Mouse (Mus musculus) fibroblast of lung, adult 2 months (primary cell): Measurements from ENCODE around the gene A830005F24Rik.
"Not testable (repeated sequence)": the region's sequence is repeated elsewhere in the genome, so short reads cannot be mapped to it uniquely, and the experiment has no call there.

Experiments
- DNase-seq: peaks from one replicate; pipeline ENCODE4 v3.0.0-alpha.2; 2011; ENCODE audit warnings: low read depth

A830005F24Rik gene

GRCm38 (mm10) chr13:48513003-48513929, at the start of gene A830005F24Rik, which contains the start of gene Zfp169:
Gene A830005F24Rik (plus strand): TSS chr13:48513570.
Gene Zfp169 (minus strand): TSS chr13:48513451.
- DNase-seq = peak; percentile 71

- DNase-seq = peak; percentile 35
Observed at GRCm38 (mm10) chr13:48464170-48464569, 49.2 kb upstream of the A830005F24Rik start.

DNA sequence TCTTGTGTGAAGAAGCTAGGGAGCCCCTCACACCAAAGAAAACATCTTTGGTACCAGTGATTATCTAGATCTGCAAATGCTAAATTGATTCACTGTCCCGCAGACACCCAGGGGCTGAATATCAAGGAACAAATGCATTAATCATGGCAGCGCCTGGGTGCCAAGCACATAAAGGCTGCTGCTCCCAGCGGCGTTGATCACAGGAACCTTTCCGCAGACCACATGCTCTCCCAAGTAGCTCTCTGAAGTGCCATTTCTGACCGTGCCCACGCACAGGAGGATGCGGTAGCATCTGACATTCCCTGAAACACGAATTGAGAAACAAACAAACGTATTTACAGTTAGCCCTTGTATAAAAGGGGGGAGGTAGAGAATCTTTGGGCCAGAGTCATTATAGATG, 47.2 kb upstream of the A830005F24Rik start:
- DNase-seq = no peak

- DNase-seq = no peak
Observed at GRCm38 (mm10) chr13:48468656-48469180, 44.7 kb upstream of the A830005F24Rik start.

- no peak for DNase-seq
Observed at GRCm38 (mm10) chr13:48483606-48484005, 29.8 kb upstream of the A830005F24Rik start.

DNA sequence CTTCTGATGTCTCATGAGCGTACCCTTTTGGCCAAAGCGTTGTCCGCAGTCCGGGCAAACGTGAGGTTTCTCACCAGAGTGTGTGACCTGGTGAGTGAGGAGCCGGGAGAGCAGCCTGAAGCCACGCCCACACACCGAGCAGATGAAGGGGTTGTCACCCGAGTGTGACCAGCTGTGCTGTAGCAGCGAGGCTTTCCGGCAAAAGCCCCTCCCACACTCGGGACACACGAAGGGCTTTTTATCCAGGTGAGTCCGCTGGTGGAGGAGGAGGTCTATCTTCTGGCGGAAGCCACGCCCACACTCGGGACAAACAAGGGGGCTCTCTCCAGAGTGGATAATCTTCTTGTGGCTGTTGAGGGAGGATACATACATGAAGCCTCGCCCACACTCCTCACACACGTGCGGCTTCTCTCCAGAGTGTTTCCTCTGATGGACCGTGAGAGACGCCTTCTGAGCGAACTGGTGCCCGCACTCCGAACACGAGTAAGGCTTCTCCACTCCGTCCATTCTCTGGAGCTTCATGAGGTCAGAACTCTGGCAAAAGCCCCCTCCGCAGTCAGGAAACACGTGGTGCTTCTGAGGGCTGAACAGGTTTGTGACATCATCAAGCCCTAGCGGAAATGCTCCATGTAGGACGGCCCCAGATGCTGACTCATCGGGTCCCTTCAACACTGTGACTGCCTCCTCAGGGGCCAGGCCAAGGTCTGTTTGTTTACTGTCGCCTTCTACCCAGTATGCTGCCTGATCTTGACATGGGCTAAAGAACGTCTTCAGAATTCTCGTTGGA, 22.8 kb upstream of the A830005F24Rik start:
- no peak for DNase-seq

- DNase-seq = no peak
Observed at GRCm38 (mm10) chr13:48493183-48493582, 20.2 kb upstream of the A830005F24Rik start.

DNA sequence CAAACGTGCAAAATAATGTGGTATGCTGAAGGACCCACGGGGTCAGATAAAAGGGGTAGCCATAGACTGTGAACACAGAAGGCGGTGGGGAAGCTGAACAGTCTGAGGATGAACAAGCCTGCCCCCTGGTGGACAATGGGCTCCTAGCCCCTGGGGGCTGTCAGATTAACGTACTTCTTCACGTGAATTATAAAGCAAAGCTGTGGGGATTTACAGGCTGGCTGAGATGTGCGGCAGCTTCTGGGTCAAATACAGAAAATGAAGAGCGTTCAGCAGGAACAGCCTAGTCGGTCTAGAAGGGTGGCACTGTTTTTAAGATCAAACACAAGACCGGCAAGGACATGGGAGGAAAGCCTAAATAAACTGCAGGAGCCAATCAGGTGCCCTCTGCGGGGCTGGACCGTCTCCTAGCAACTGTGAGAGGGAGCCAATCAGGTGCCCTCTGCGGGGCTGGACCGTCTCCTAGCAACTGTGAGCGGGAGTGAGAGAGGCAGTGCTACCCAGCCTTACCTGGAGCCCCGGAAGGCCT, 15.6 kb upstream of the A830005F24Rik start:
- no peak for DNase-seq

- DNase-seq = peak; percentile 51
Observed at GRCm38 (mm10) chr13:48498676-48499075, 14.7 kb upstream of the A830005F24Rik start.

DNA sequence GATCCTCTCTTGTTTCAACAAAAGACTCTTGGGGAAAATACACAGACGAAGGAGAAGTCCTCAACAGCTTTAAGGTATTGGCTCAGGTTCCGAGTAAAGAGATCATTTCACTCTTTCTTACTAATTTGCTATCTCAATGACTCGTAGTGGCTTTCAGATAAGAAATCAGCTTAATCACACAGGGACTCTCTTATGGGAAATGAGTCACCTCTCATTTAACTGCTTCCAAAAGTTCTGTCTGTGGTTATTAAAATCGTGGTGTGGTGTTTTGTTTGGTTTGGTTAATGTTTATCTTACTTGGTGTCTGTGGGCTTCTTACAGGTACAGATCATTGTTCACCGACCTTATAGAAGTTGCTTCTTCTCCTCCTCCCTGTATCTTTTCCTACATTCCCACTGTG, 10.9 kb upstream of the A830005F24Rik start:
- no peak for DNase-seq

GRCm38 (mm10) chr13:48508661-48509060, 4.7 kb upstream of the A830005F24Rik start:
- DNase-seq = no peak

DNA sequence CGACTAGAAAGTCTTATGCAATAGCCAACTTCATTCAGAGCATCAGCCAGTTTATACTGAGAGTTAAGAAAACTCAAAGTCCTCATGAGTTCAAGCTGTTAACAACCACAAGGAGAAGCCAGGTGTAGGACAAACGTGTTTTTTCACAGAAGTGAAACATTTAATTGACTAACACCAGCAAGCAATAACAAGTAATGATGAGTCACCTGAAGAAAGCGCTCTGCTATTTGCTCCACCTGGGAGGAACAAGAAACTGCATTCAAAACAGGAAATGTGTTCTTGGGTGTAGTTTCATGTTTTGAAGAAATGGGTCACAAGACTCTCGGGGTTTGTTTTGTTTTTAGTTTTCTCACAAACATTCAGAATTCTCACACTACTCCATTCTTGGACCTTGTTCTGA, 2.5 kb downstream of the A830005F24Rik start:
- no peak for DNase-seq

GRCm38 (mm10) chr13:48519122-48519521, 5.8 kb downstream of the A830005F24Rik start:
- DNase-seq = not testable (repeated sequence)

- no peak for DNase-seq
Observed at GRCm38 (mm10) chr13:48525745-48526144, 12.4 kb downstream of the A830005F24Rik start.

- DNase-seq = peak; percentile 54
Observed at GRCm38 (mm10) chr13:48528123-48528871, 14.9 kb downstream of the A830005F24Rik start.

GRCm38 (mm10) chr13:48529028-48529427, 15.7 kb downstream of the A830005F24Rik start:
- no peak for DNase-seq

GRCm38 (mm10) chr13:48530685-48531084, 17.3 kb downstream of the A830005F24Rik start:
- DNase-seq = no peak

DNA sequence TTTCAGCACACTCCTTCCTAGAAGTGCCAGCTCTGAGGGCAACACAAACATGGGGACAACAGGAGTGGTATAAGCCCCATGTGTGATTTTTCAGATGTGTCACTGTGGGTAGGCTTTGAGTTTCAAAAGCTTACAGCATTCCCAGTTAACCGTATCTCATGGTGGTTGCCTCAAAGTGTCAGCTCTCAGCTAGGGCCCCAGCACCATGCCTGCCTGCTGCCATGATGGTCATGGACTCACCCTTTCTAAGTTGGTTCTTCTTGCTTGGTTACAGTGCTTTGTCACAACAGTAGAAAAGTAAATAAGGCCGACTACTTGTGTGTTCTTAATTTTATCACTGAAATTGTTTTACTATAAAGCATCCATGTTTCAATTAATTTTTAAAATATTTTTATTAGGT, 18.1 kb downstream of the A830005F24Rik start:
- no peak for DNase-seq

DNA sequence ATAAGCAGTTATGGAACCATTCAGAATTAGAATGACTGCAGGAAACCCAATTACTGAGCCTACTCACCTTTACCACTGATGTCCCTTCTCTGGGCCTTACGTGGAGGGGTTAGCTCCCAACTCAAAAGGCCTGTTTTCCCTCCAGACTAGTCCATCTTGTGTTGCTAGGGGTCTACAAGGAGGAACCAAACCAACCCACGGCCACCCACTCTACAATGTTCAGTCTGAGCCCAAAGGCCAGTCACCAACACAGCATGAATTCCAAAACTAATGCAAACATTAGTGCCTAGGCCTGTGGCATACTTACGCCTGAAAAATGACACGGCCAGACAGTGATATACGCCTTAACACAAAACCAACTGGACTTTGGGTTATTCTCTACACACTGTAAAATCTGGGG, 20.1 kb downstream of the A830005F24Rik start:
- no peak for DNase-seq

DNA sequence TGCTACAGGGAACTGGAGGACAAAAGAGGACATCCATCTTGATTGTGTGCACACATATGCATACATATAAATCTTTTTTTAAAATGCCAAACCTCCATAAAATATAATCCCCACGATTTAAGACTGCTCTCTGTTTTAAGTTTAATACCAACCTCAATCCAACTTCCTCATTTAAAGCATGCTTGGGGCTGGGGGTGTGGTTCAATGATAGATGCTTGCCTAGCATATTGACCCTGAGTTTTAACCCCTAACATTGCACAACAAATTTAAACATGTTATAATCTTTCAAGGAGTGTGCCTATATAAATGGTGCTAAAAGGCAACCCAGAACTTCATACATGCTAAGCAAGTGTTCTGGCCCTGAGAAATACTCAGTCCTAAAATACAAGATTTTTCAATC, 27.1 kb downstream of the A830005F24Rik start:
- DNase-seq = no peak

DNA sequence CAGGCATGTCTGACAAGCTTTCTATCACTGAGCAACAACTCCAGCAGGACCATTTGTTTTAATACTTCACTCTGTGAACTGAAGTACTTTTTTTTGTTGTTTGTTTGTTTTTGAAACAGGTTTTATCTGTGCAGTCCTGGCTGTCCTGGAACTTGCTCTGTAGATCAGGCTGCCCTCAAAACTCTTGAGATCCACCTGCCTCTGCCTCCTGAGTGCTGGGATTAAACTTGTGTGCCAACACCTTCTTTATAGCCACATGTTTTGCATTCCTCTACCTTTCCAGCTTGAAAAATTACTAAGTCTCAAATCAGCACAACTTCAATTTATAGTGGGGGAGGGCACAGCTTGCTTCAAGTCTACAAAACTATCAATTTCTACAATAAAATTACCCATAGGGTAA, 31.0 kb downstream of the A830005F24Rik start:
- no peak for DNase-seq

- no peak for DNase-seq
Observed at GRCm38 (mm10) chr13:48544867-48545266, 31.5 kb downstream of the A830005F24Rik start.
